Mouse (Mus musculus): ENCODE data around the gene Prpsap1.
"Not testable (repeated sequence)": the region's sequence is repeated elsewhere in the genome, so short reads cannot be mapped to it uniquely, and the experiment has no call there.

Gene Prpsap1

DNA sequence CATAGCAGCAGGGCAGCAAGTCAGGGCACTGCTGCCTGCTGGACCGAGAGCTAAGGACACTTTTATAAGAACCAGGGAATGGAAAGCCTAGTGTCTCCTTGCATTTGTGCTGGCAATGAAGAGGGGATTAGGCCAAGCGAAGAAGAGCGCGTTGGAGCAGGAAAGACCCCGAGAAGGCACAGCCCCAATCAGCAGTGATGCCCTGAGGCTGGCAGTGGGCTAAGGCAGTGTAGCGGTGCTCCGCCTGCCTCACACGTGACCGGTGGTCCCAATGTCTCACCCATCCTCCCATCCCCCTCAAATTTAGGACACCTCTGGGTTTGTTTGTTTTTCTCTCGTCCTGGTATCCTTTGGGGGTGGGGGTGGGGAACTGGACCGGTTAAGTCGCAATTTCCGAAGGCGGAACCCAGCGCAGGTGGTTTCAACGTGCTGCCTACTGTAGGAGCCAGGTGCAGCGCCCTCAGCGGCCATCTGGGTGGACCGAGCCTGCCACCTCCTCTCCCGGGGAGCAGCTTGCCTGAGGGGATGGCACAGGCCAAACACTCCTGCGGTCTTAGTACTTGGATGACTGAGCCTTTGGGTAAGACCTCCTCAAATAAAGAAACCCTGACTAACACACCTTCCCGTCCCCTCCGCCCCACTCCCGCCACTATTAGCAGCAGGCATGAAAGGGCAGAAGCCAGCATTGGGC, 21.5 kb upstream of the Prpsap1 start:
- DNase-seq (ENCODE audit: inconsistent ontology term), result no peak

DNA sequence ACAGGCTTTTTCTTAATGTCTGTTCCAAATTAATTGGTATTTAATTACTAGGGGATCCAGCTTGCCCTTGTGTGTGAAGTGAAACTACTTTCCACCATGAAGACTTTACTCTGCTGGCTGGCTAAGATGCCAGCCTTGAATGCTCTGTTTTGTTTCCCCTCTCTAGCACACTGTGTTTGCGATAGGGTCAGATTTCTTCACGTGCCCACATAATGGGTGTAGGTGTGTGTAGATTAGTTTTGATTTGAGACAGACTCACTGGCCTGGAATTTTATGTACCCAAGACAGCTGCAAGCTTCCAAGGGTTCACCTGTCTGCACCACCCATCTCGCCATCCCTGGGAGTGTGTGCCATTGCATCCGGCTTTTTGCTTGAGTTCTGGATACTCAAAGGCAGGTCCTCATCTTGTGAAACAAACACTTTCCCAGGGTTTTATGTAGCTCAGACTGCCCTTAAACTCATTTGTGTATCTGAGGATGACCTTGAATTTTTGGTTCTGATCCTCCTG, 19.6 kb upstream of the Prpsap1 start:
- DNase-seq (ENCODE audit: inconsistent ontology term), result no peak

DNA sequence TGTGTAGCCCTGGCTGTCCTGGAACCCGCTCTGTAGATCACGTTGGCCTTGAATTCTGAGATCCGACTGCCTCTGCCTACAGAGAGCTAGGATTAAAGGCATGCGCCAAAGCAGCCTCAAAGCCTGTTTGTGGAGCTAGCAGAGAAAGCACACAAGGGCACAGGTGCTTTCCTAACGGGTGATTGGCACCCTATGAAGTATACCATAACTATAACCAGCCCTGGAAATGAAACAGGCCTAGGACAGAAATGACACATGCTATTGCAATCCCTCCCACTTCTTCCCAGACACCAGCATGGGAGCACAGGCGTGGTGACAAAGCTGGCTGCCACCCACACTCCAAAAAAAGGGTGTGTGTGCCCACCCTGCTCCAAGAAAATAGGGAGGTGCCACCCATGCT, 19.0 kb upstream of the Prpsap1 start:
- no peak for DNase-seq (ENCODE audit: inconsistent ontology term)

DNA sequence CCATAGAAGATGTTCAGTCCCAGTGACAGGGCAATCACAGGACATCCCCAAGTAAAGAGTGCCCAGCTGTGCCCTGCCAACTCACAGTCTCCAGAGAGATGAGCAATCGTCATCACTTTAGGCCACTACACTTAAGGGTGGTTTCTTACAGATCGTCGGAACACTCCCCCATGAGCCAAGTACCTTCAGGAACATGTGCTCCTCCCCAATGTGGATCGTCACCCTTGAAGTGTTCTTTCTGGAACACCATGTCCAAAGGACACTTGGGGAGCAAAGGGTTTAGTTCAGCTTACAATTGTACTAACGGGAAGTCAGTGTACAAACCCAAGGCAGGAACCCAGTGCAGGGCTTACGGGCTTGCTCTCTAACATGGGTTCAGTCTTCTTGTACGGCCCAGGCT, 18.2 kb upstream of the Prpsap1 start:
- DNase-seq (ENCODE audit: inconsistent ontology term), result no peak

DNA sequence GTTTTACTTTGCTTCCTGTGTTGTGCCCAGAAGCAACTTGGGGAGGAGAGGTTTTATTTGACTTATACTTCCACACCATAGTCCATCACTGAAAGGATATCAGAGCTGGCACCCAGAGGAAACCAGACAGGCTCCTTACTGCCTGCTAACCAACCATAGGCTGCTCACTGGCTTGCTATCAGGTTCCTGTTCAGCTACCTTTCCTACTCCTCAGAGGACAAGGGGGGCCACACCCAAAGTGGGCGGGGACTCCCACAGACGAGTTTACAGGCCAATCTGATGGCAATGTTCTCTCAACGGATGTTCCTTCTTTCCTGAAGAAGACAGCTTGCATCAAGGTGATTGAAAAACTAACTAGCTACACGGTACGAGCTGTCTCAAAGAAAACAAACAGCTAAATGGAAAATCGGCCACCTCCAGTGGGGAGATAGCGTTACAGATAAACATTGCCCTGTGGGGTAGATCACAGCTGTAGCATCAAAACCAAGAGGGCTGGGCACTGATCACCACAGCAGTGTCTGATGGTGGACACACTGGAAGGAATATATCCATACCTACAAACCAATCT, 17.4 kb upstream of the Prpsap1 start:
- DNase-seq (ENCODE audit: inconsistent ontology term), result no peak

DNA sequence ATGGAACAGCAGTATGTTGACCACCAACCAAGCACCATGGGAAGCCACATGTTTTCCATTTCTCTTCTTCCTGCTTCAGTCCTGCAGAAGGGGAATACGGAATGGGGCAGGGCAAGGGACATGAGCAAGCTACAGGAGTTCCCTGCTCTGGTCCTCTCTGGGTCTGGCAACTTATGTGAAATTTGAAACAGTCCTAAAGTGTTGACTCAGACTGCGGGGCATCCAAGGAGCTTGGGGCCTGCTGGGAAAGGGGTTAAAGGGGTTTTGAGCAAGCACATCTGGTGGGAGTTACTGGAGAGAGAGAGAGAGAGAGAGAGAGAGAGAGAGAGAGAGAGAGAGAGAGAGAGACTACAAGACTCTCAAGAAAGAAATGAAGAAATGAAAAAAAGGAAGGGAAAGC, 14.7 kb upstream of the Prpsap1 start:
- DNase-seq (ENCODE audit: inconsistent ontology term), result no peak

DNA sequence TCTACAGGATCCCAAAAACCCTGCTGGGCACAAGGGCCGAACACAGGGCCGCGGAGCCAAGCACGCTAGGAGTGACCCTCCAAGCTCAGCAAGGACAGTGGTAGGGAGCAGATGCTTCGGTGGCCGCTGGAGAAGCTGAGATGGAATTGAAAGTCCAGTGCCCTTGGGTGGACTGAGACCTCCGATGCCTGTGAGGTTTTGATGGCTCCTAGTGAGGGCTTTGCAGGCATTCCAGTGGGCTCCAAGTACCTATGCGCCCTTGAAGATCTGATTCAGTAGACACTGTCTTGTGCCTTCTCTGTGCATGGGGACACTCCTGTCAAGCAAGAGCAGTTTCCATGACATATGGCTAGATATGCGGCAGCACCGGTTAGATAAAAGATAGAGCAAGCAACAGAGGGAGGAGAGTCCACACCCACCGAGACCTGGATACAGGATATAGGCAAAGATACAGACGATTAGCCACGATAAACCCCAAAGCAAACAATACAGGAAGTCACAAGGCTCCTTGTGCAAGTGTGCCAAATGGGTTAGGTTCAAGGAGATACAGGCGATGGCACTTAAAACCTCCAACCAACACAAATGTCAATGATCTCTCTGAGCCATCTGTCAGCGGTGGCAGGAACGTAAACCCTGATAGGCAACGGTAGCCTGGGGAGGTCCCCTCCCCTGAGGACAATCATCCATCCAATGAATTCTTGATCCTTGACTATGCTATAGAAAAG, 12.3 kb upstream of the Prpsap1 start:
- no peak for DNase-seq (ENCODE audit: inconsistent ontology term)

DNA sequence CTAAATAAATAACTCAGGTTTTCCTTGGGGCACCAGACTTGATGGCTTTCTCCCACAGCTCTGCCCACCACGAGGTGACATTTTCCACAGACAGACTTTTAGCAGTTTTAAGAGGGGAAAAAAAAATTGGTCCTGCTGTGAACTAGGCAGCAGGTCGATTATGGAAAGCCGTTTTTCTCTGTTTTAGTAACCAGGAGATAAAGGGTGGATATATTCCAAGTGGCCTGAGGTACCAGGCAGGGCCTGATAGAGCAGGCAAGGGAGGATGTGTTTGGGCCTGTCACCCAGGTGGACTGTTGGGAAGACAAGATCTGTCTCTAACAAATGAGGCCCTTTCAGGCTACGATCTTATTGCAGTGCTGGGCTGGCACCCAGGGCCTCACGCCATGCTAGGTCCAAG, 11.6 kb upstream of the Prpsap1 start:
- no peak for DNase-seq (ENCODE audit: inconsistent ontology term)

DNA sequence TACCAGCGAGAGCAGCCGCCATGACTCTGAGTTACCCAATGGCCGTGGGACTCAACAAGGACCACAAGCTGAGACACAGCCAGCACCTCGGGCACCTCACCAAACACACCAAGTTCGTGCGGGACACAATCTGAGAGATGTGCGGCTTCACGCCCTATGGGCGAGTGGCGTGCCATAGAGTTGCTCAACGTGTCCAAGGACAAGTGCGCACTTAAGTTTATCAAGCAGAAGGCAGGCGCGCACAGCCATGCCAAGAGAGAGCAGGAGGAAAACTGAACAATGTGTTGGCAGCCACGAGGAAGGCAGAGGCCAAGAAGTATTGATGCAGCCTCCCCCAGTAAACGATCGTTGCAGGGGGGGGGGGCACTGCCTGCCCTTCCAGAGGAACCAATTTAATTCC, 10.5 kb upstream of the Prpsap1 start:
- DNase-seq (ENCODE audit: inconsistent ontology term), result no peak

DNA sequence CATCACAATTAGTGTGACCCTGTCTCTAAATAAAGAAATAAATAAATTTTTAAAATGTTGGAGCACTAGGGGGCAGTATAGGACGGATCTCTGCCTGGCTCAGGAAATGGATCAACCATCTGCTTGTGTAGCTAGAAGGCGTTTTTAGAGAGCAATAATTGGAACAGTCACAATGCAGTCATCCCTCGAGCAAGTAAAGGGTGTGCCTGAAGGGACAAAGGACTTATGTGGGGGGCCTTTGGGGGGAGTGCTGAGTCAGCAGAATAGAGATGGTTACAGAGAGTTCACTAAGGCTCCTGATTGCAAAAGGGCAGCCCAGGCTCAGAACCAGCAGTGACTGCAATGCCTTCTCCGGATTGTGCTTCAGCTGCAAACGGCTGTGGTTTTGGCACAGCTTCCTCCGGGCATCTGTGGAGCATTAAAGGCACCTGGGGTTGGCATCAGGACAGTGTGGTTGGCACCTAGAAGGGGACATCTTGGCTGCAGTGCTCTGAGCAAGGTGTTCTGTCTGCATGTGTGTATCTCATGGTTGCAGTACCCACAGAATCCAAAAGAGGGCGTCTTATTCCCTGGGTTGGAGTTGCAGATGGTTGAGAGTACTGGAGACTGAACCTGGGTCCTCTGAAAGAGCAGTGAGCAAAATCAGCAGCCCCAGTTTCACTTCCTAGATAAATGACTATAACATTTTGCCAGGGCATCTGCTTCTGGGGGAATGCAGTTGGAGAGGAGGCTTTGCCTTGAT, 7.2 kb upstream of the Prpsap1 start:
- peak; percentile 82 for DNase-seq (ENCODE audit: inconsistent ontology term)

DNA sequence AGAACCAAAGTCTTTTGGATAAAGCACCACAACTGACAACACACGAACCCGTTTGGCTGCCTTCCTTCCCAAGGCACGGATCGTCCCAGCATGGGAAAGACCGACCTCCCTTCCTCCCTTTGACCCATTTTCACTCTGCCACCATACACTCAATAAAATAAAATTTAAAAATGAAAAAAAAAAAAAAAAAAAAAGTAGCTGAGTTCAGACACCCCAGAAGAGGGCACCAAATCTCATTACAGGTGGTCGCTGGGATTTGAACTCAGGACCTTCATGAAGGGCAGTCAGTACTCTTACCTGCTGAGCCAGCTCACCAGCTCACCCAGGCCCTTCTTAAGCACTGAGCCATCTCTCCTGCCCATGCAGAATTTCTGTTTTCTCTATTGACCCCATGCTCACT, 5.0 kb upstream of the Prpsap1 start:
- no peak for DNase-seq (ENCODE audit: inconsistent ontology term)

DNA sequence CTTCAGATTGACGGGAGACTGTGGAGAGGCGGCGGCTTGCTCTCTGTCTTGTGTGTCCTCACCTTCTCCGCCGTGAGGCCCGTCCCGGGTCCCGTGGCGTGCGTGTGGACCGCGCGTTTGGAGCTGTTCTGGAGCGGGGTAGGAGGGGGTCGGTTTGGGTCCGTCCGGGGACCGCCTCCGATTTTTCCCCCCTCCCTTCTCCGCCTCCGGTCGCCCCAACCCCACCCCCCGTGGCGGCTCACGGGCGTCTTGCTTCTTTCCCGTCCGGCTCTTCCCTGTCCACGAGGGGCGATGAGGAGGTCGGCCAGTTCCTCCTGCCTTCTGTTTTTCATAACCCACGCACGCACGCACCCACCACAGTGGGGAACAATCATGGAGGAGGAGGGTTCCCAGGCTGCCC, 4.6 kb upstream of the Prpsap1 start:
- no peak for DNase-seq (ENCODE audit: inconsistent ontology term)

DNA sequence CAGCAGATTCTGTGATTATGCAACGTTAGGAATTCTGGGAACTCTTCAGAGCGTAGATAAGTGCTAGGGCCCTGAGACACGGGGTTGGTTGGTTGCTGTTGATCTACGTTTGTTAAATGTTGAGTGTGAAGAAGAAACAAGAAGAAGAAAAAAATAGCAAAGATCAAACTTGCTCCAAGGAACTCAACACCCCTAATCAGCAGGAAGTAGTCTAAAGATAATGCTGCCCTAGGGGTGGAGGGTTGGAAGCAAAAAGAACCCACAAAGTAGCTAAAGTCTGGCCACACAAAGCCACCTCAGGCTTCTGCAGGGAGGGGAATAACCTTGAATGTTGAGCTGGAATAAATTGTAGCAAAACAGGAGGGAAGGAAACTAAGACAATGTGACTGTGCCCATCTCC, 3.3 kb upstream of the Prpsap1 start:
- DNase-seq (ENCODE audit: inconsistent ontology term), result no peak

DNA sequence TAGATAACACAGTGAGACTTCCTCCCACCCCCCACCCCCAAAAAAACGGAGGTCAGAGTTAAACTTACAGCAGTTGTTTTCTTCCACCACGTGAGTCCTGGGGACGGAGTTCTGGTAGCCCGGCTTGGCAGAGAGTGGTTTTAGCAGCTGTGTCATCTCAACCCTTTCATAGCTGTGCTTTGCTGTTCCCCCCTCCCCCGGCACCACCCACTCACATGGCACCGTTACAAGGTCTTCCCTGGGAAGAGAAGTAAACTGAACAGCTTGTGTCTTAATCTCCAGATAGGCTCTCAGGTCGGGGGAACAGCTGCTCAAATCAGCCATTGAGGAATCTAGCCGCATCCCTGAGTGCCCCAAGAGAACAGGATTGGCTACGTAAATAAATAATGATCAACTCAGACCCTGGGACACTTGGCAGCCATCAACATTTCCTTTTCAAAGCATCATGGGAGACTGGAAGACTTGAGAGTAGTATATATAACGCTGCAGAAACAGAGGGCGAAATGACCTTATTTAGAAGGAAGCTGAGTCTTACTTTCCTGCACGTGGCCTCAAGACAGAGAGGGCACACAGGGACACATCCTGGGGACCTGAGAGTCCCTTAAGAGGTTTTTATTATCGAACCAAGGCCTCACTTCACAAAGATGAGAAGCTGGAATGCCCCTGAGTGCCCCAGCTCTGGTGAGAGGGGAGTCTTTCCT, 622 bp upstream of the Prpsap1 start:
- DNase-seq (ENCODE audit: inconsistent ontology term), result peak; percentile 87

DNA sequence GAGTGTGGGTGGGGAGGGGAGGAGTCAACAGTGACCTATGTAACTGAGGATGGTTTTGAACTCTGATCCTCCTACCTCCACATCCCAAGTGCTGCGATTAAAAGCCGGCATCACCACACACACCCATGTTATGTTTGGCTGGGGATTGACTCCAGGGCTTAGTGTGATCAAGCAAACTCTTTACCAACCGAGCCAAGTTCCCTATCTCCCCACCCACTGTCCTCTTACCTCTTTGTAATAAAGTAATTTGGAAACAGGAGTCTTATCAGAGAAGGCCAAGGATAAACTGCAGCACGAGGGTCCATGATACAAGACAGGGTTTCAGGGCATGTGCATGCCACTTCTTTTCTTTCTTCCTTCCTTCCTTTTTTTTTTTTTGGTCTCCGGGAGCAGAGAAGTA, 811 bp downstream of the Prpsap1 start:
- no peak for DNase-seq (ENCODE audit: inconsistent ontology term)

DNA sequence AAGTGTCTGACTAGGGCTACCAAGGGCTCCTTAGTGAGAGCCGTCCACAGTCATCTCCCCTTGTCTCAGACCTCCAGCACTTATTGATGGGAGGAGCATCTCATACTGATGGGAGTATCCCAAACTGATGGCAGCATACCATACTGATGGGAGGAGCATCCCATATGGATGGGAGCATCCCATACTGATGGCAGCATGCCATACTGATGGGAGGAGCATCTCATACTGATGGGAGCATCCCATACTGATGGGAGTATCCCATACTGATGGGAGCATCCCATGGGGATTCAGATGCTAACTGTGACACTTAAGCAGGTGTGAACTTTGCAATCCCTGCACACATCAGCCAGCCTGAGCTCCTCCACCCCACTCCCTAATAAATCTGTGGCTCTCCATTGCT, 1.5 kb downstream of the Prpsap1 start:
- not testable (repeated sequence) for DNase-seq (ENCODE audit: inconsistent ontology term)

DNA sequence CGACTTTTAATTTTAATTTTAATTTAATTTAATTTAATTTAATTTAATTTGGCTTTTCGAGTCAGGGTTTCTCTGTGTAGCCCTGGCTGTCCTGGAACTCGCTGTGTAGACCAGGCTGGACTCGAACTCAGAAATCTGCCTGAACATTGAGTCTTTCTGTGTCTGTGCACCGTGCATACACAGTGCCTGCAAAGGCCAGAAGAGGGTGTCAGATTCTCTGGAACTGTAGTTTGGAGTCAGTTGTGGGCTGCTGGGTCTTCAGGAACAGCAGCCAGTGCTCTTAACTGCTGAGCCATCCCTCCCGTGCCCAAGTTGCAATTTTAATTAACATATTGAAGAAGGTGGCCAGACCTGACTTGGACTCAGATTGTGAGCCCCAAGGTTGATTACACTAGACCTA, 2.7 kb downstream of the Prpsap1 start:
- DNase-seq (ENCODE audit: inconsistent ontology term), result no peak

DNA sequence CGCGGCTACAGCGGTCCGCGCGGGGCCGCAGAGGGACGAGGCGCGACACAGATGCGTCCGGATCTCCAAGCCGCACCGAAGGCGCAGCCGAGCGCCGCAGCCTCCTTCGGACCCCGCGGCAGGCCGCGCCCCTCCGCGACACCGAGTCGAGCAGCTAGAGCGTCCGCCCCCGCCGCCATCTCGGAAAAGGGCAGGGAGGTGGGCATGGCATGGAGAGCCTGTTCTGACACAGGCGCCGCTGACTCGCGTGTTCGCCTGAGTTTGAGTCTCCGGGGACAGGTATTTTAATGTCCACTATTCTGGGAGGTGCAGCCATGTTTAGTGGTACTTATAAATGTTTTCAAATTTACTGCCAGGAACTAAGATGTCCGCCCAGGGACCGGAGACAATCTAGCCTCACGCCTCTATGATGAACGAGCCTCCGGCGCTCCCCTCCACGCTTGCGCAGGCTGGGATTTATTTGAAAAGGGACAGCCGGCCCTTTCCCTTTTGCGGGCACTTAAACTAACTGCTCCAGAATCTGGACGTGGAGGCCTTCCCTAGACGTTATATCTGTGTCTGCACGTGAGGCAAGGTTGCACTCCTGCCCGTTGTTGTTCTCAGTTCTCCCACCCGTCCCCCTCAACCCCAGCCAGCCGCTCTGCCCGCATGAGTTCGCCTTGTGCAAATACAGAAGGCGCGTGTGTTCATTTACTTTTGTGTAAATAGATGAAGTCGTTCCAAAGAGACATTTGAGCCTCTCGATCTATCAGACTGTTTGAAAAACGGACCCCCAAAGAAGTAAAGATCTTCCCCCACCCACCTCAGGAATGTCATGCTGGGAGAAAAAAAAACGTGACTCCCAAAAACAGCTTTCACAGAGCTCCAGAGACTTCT, 3.5 kb downstream of the Prpsap1 start:
- peak; percentile 95 for DNase-seq (ENCODE audit: inconsistent ontology term)

DNA sequence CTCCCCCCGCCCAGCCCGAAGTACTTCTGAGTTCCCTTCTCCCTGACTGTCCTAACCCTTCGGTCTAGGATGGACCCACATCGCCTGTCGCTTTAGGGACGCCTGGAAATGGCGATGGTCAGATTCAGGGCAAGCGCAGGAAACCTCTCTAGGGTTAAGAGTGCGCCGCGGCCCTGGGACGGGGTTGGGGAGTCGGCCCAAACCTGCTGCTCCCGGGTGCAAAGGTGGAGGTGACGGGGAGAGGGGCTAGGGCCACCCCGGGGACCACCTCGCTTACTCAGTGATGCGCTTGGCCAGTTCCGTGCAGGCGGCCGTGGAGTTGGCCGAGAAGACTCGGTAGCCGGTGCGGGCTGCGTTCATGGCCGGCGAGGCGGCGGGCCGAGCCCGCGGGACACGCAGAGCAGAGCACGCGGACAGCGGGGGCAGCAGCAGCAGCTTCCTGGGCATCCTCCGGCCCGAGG, 4.2 kb downstream of the Prpsap1 start:
- DNase-seq (ENCODE audit: inconsistent ontology term), result no peak

DNA sequence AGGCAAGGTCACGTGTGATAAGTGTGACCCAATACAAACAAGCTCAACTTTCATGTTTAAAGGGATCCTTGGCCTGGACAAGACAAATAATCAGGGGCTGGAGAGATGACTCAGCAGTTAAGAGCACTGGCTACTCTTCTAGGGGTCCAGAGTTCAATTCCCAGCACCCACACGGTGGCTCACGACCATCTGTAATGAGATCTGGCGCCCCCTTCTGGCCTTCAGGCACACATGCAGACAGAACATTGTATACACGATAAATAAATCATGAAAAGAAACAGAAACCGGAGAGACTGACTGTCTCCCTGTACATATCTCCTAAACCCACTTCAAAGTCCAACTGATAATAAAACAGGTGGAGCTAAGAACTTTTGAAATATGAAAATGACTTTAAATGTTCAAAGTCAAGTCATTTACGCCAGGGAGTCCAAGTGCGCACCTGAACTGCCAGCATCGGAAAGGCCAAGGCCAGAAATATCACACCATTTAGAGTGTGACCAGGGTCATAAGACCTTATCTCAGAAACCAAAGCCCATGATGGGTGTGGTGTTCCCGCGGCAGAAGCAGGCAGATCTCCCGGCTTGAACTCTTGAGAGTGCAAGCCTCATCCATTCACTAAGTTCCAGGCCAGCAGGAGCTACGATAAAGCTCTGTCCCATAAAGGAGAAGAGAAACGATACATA, 5.2 kb downstream of the Prpsap1 start:
- DNase-seq (ENCODE audit: inconsistent ontology term), result no peak

Measured in Muller cell, postnatal 12 days (primary cell).